ENCODE assay signal across 8 mouse cellular contexts in the genomic region with DNA sequence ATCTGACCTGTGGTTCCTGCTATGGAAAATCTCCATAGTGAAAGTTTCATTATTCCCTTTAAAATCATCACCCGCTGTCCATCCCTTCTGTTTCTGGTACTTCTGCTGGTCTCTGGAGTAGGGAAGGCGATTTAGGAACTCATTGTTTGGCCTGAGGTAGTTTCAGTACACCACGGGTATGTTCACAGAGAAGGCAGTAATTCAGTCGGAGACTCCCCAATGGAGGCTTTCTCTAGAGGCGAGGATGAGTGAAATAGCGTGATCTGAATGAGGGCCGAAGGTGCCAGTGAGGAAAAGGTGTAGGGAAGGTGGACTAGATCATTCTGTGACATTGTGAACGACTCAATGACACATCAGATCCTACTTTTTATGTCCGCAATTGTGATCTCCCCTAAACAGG. TPM values are rescaled to one million over a fixed set of nuclear protein-coding genes. Genes with fewer than 3 reads are reported as not detected.
DNase-seq lines count a peak whose midpoint lies in the region; ATAC-seq and TF ChIP-seq lines count a peak whose summit lies in the region.

No protein-coding gene starts in this region.

- no peak for TF ChIP-seq POLR2A in testis, adult 2 months (IDR thresholded peaks at IDR 0.05; ENCODE audit: control insufficient read depth, low read depth, low read length)
- no peak for TF ChIP-seq POLR2A in limb, embryonic 14.5 days (IDR thresholded peaks at IDR 0.05; ENCODE audit: borderline replicate concordance, extremely low read depth, insufficient read depth, insufficient read length)

- no peaks in the 10 kb centered on the region for H3K9me3 ChIP-seq in limb, embryonic 14.5 days (ENCODE audit: control insufficient read depth, low read length)
- no peaks in the 10 kb centered on the region for H3K9me3 ChIP-seq in stomach, embryonic 16.5 days (replicated peaks; ENCODE audit: control insufficient read depth, low read length)

- H3K27me3 ChIP-seq in testis, adult 2 months (ENCODE audit: control insufficient read depth, insufficient read depth, low read length): no peaks in the 10 kb centered on the region
- no peaks in the 10 kb centered on the region for H3K27me3 ChIP-seq in limb, embryonic 14.5 days (ENCODE audit: control insufficient read depth, insufficient read depth, low read length)
- H3K27me3 ChIP-seq in stomach, embryonic 16.5 days (ENCODE audit: control insufficient read depth, insufficient read depth, low read length): no peaks in the 10 kb centered on the region

- ATAC-seq in limb, embryonic 14.5 days (ENCODE audit: low FRiP score, low read depth): no peak
- ATAC-seq in stomach, embryonic 16.5 days (ENCODE audit: insufficient read depth, low FRiP score): no peak

- peak overlapping the region; percentile 76 for H3K4me2 ChIP-seq in limb, embryonic 14.5 days (replicated peaks; ENCODE audit: low read depth, low read length, severe bottlenecking)
- peak overlapping the region; percentile 88 for H3K4me2 ChIP-seq in stomach, embryonic 16.5 days (ENCODE audit: low read depth, low read length)

- peaks cover 8% of the 10 kb centered on the region for H3K36me3 ChIP-seq in testis, adult 2 months (ENCODE audit: control insufficient read depth, insufficient read depth, low read length)
- peaks cover 68% of the 10 kb centered on the region for H3K36me3 ChIP-seq in limb, embryonic 14.5 days (ENCODE audit: control insufficient read depth, insufficient read depth, low read length)
- peaks cover 21% of the 10 kb centered on the region; the same call in 1 of the 2 replicates for H3K36me3 ChIP-seq in stomach, embryonic 16.5 days (ENCODE audit: control insufficient read depth, insufficient read depth, low read length)

- H3K9ac ChIP-seq in limb, embryonic 14.5 days (ENCODE audit: low read depth, low read length, severe bottlenecking): peak overlapping the region; percentile 69
- H3K9ac ChIP-seq in stomach, embryonic 16.5 days (ENCODE audit: low read length): peak overlapping the region; percentile 81

- no peak for TF ChIP-seq CTCF in testis, adult 2 months (IDR thresholded peaks at IDR 0.05; ENCODE audit: control insufficient read depth, insufficient read depth, insufficient replicate concordance, low read depth, low read length)

- no peaks in the 10 kb centered on the region; the same call in 1 of the 2 replicates for H3K4me1 ChIP-seq in testis, adult 2 months (ENCODE audit: control insufficient read depth, insufficient read depth, low read length)
- peaks cover 8% of the 10 kb centered on the region for H3K4me1 ChIP-seq in limb, embryonic 14.5 days (ENCODE audit: control insufficient read depth, insufficient read depth, low read length)
- H3K4me1 ChIP-seq in stomach, embryonic 16.5 days (ENCODE audit: control insufficient read depth, insufficient read depth, low read length): peaks cover 6% of the 10 kb centered on the region; the same call in 1 of the 2 replicates

- 9% methylated on average over 9 of the region's 9 CpGs for WGBS in limb, embryonic 14.5 days
- WGBS in stomach, embryonic 16.5 days: 8% methylated on average over 9 of the region's 9 CpGs

- peak overlapping the region; percentile 77 for H3K27ac ChIP-seq in testis, adult 2 months (ENCODE audit: control insufficient read depth, insufficient read depth, low read depth, low read length)
- peak overlapping the region; percentile 71 for H3K27ac ChIP-seq in limb, embryonic 14.5 days (replicated peaks; ENCODE audit: low read depth, low read length)
- peak overlapping the region; percentile 83 for H3K27ac ChIP-seq in stomach, embryonic 16.5 days (ENCODE audit: low read length)

- peak; percentile 17 for DNase-seq in cerebellum, adult 8-10 months
- DNase-seq in cerebellum, postnatal 4 days (ENCODE audit: low spot score in 2 of 2): no peak
- no peak for DNase-seq in testis, postnatal 14 days (ENCODE audit: low spot score)
- DNase-seq in limb, embryonic 14.5 days (ENCODE audit: low spot score): no peak
- no peak for DNase-seq in adrenal gland, postnatal 25 days
- DNase-seq in gastrocnemius, postnatal 10 days: no peak

- peak overlapping the region; percentile 84 for H3K4me3 ChIP-seq in testis, adult 2 months (ENCODE audit: control insufficient read depth, low read depth, low read length)
- H3K4me3 ChIP-seq in limb, embryonic 14.5 days (replicated peaks; ENCODE audit: low read length): peak overlapping the region; percentile 68
- H3K4me3 ChIP-seq in stomach, embryonic 16.5 days (replicated peaks; ENCODE audit: low read length): peak overlapping the region; percentile 74

RNA-seq across cellular contexts. Expression of a gene that starts 0.5 kb away (rescaled TPM):
- polyA plus RNA-seq in testis, adult 2 months (2012; rRNA removed): 38.2 and 38.6 TPM in 2 replicates
- 28.6 and 33.6 TPM in 2 replicates for polyA plus RNA-seq in limb, embryonic 14.5 days (2012; rRNA removed)
- polyA plus RNA-seq in limb, embryonic 14.5 days (2014; fragmentation: Nextera tagmentation; extraction: Ambion mirVana): 27.6 and 29.2 TPM in 2 replicates
- polyA plus RNA-seq in stomach, embryonic 16.5 days (2015; fragmentation: Nextera tagmentation; extraction: Ambion mirVana): 30.0 and 34.9 TPM in 2 replicates
- total RNA-seq in adrenal gland, postnatal 25 days (2021): 23.1 and 23.6 TPM in 2 replicates
- total RNA-seq in gastrocnemius, postnatal 10 days (2021): 10 to 100 TPM in 1 of 2 experiments, 1 to 10 TPM in 1; 9.1 to 11.2 TPM

RNA-seq across cellular contexts. Expression of a gene that starts 12.5 kb away (rescaled TPM):
- polyA plus RNA-seq in testis, adult 2 months (2012; rRNA removed): 14.0 and 14.5 TPM in 2 replicates
- polyA plus RNA-seq in limb, embryonic 14.5 days (2012; rRNA removed): 63.4 and 76.5 TPM in 2 replicates
- 43.8 and 47.2 TPM in 2 replicates for polyA plus RNA-seq in limb, embryonic 14.5 days (2014; fragmentation: Nextera tagmentation; extraction: Ambion mirVana)
- 142 and 149 TPM in 2 replicates for polyA plus RNA-seq in stomach, embryonic 16.5 days (2015; fragmentation: Nextera tagmentation; extraction: Ambion mirVana)
- total RNA-seq in adrenal gland, postnatal 25 days (2021): 98.6 and 104 TPM in 2 replicates
- total RNA-seq in gastrocnemius, postnatal 10 days (2021): 10 to 100 TPM; 37.7 to 49.7 TPM

RNA-seq across cellular contexts. Expression of a gene that starts 12.7 kb away (rescaled TPM):
- 442 and 506 TPM in 2 replicates for polyA plus RNA-seq in testis, adult 2 months (2012; rRNA removed)
- polyA plus RNA-seq in limb, embryonic 14.5 days (2012; rRNA removed): 530 and 577 TPM in 2 replicates
- 499 and 500 TPM in 2 replicates for polyA plus RNA-seq in limb, embryonic 14.5 days (2014; fragmentation: Nextera tagmentation; extraction: Ambion mirVana)
- polyA plus RNA-seq in stomach, embryonic 16.5 days (2015; fragmentation: Nextera tagmentation; extraction: Ambion mirVana): 401 and 441 TPM in 2 replicates
- total RNA-seq in adrenal gland, postnatal 25 days (2021): 327 and 416 TPM in 2 replicates
- 100 to 1,000 TPM; 640 to 671 TPM for total RNA-seq in gastrocnemius, postnatal 10 days (2021)

RNA-seq across cellular contexts. Expression of a gene that starts 24.8 kb away (rescaled TPM):
- polyA plus RNA-seq in testis, adult 2 months (2012; rRNA removed): 4.9 and 5.7 TPM in 2 replicates
- polyA plus RNA-seq in limb, embryonic 14.5 days (2012; rRNA removed): 62.1 and 74.9 TPM in 2 replicates
- polyA plus RNA-seq in limb, embryonic 14.5 days (2014; fragmentation: Nextera tagmentation; extraction: Ambion mirVana): 21.5 and 25.2 TPM in 2 replicates
- polyA plus RNA-seq in stomach, embryonic 16.5 days (2015; fragmentation: Nextera tagmentation; extraction: Ambion mirVana): 28.5 and 30.5 TPM in 2 replicates
- total RNA-seq in adrenal gland, postnatal 25 days (2021): 57.2 and 67.5 TPM in 2 replicates
- total RNA-seq in gastrocnemius, postnatal 10 days (2021): 10 to 100 TPM; 11.7 to 15.9 TPM

RNA-seq across cellular contexts. Expression of a gene that starts 25.0 kb away (rescaled TPM):
- polyA plus RNA-seq in testis, adult 2 months (2012; rRNA removed): 11.6 and 13.7 TPM in 2 replicates
- 5.2 and 7.1 TPM in 2 replicates for polyA plus RNA-seq in limb, embryonic 14.5 days (2012; rRNA removed)
- 2.0 and 2.4 TPM in 2 replicates for polyA plus RNA-seq in limb, embryonic 14.5 days (2014; fragmentation: Nextera tagmentation; extraction: Ambion mirVana)
- 2.8 and 3.1 TPM in 2 replicates for polyA plus RNA-seq in stomach, embryonic 16.5 days (2015; fragmentation: Nextera tagmentation; extraction: Ambion mirVana)
- 33.4 and 33.8 TPM in 2 replicates for total RNA-seq in adrenal gland, postnatal 25 days (2021)
- total RNA-seq in gastrocnemius, postnatal 10 days (2021): 1 to 10 TPM; 4.2 to 5.6 TPM
